ENCODE assay signal across 18 mouse cellular contexts in the genomic region with DNA sequence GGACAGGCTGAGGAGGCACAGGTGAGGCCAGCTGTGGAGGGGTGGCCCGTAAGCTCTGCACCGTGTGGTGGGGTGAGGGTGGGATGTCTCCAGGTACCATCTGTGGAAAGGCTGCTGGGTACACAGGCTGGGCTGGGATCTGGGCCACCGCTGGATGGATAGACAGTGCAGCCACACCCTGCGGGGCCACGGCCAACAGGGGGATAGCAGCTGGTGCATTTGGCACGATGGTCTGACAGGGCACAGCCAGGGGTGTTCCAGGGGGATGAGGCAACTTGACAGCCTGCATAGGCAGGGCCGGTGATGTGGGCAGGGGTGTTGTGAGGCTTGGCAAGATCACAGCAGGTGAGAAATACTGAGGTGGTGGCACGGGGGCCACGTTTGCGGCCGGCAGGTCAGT.
"Had no signal": no experiment of that assay in that cellular context is flagged by ENCODE, and none has a peak within 500 bp of the region (broad histone marks: within the 10 kb centered on the region; RNA-seq: fewer than 3 reads in every experiment).

No protein-coding gene starts in this region.

- ATAC-seq: midbrain, embryonic 15.5 days had no signal

- DNase-seq: lung, adult 18-20 months; lung, embryonic 14.5 days; lung, postnatal 10 days; lung, postnatal 4 days; retina, postnatal 1 day; right cerebral cortex, adult 18-20 months; right cerebral cortex, postnatal 25 days; right cerebral cortex, postnatal 4 days; spleen, adult 18-20 months; thymus, adult 18-20 months; thymus, postnatal 14 days; thymus, postnatal 36 days had no signal

- H3K4me3 ChIP-seq: midbrain, embryonic 10.5 days; midbrain, embryonic 12.5 days; midbrain, embryonic 15.5 days; myocyte; neural tube, embryonic 13.5 days; neural tube, embryonic 15.5 days had no signal

- H3K27ac ChIP-seq: midbrain, embryonic 10.5 days; midbrain, embryonic 12.5 days; midbrain, embryonic 15.5 days; neural tube, embryonic 13.5 days; neural tube, embryonic 15.5 days had no signal

- H3K27me3 ChIP-seq: midbrain, embryonic 12.5 days; midbrain, embryonic 15.5 days; neural tube, embryonic 13.5 days; neural tube, embryonic 15.5 days had no signal

- H3K4me1 ChIP-seq: midbrain, embryonic 10.5 days; midbrain, embryonic 12.5 days; midbrain, embryonic 15.5 days; neural tube, embryonic 13.5 days; neural tube, embryonic 15.5 days had no signal

- H3K9ac ChIP-seq: lung, embryonic 14.5 days; midbrain, embryonic 12.5 days; midbrain, embryonic 15.5 days; neural tube, embryonic 13.5 days; neural tube, embryonic 15.5 days had no signal

- H3K4me2 ChIP-seq: lung, embryonic 14.5 days; midbrain, embryonic 12.5 days; midbrain, embryonic 15.5 days; neural tube, embryonic 13.5 days; neural tube, embryonic 15.5 days had no signal

- H3K9me3 ChIP-seq: midbrain, embryonic 10.5 days; midbrain, embryonic 12.5 days; midbrain, embryonic 15.5 days; neural tube, embryonic 13.5 days; neural tube, embryonic 15.5 days had no signal
